Mouse (Mus musculus): ENCODE measurements at regions not wholly inside any gene's neighbourhood (a gene's known extent, or its start where the extent isn't known, plus 50 kb on each side); places are given as distances from the start of the nearest gene placed in this dataset.

DNA sequence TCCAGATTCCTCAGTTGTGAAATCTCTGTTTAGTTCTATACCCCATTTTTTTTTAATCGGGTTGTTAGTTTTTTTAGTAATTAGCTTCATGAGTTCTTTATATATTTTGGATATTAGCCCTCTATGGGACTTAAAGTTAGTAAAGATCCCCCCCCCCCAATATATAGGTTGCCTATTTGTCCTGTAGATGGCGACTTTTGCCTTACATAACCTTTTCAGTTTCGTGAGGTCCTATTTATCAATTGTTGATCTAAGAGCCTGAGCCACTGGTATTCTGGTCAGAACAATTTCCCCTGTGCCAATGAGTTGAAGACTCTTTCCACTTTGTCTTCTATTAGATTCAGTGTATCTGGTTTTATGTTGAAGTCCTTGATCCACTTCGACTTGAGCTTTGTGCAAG is 80.0 kb upstream of the Hpgds start:
- no peak for DNase-seq (ENCODE audit: low read depth, low spot score)

DNA sequence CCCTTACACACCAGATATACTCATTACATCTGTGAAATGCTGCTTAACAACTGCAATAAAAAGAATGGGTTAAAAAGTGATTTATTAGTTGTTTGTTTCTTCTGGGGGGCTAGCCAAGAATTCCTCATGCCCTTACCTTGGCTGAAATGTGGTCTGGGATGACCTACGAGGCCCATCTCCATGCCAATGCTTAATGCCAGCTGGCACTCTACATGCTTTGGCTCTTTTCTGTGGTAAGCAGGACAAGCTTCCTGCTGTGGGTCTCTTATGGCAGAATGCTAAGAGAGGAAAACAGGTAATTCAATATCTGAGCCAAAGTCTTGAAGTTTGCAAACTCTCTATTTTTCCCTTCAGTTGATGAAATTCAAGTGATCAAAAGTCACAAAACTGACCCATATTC is 117.9 kb upstream of the Hpgds start:
- DNase-seq (ENCODE audit: low read depth, low spot score) = no peak

DNA sequence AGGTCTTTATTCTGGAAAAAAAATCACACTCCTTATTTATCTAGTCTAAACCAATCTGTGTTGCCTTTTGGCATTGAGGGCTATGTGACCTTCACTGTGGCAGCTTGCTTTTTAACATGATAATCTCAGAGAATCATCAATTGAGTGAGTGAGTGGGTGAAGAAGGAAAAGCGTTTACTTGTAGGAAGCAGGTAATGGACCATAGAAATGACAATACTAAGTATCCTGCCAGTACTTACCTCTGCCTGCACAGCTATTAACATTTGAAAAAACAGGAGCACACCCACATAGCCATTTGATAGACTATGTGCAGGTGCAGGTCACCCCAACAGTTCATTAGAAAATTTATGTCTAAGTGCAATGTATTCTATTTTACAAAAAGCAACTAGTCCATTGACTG is 110.2 kb upstream of the C130060K24Rik start:
- peak; percentile 86 for DNase-seq (ENCODE audit: low read depth, low spot score)

DNA sequence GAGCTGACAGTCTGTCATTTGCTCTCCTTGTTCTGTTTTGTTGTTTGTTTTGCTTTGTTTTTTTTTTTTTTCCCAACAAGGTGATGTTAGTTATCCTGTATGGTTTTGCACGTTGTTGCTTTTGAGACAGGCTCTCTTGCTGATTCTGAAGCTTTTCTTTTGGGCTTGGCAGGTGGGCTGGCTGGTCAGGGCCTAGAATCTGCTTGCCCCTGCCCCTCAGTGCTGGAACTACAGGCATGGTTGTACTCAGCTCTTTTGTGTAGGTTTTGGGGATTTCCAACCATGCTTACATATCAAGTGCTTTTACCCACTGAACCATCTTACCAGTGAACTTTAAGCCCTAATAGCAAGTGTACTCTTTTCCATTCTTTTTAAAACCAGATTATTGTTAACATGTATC is 70.7 kb upstream of the C130060K24Rik start:
- DNase-seq (ENCODE audit: low read depth, low spot score) = no peak

DNA sequence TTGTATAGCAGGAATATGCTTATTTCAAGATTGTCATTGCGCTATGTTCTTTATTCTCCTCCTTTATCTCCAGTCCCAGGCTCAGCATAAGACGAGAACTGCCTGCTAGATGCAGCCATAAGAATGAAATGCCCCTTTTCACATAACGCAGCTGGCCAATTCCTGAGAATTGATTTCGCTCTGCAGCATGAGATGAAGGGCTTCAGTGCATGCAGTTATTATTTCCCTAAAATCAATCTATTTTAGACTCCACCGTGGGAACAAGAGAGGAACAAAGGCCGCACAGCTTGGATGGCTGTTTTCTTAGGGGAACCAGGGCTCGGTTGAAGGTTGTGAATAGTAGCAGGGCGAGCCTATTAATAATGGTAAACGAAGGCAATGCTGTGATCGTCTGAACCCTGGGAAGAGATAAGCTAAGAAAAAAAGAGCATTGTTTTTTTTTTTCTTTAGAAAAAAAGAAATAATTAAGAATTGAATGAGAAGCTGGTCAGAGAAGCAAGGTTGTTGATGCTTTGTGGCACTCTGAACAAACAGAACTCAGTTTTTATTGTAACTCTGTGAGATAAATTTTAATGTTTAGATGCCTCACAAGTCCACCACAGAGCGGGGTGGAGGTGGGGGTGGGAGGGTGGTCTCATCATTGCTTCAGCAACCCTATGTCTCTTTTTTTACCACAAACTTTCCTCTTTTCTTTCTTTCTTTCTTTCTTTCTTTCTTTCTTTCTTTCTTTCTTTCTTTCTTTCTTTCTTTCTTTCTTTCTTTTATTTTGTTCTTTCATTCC is 69.9 kb upstream of the C130060K24Rik start:
- no peak for DNase-seq (ENCODE audit: low read depth, low spot score)

DNA sequence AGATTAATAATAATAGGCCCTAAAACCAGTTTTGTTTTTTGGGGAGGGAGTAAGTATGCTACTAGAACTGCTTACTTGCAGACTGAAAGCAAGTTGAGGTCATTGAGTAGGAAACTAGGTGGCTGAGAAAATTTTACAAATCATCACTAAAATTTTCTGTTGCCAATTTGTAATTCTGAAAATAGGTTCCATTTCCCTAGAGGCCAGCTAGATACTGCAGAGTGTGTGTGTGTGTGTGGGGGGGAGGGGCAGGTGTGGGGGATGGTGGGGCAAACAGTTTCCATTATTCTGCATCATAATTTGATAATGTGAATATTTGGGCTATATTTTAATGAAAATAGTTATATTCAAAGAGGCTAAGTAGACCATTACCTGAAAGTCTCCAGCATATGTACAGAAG is 69.1 kb upstream of the C130060K24Rik start:
- DNase-seq (ENCODE audit: low read depth, low spot score) = no peak
